Mouse (Mus musculus) liver, embryonic 15.5 days (tissue): ENCODE results near the gene Ubap2l. TPM values are rescaled to one million over a fixed set of nuclear protein-coding genes. Genes with fewer than 3 reads are reported as not detected.

Experiments used
- ATAC-seq: fragments of 200-750 bp; cut with Nextera tagmentation; 2 replicates; pipeline ENCODE4 v1.8.0; 2017; ENCODE audit warnings: moderate number of reproducible peaks, mild to moderate bottlenecking, moderate library complexity; ENCODE audit not compliant: insufficient read depth
- H3K27ac ChIP-seq: fragments of 300-500 bp; sonication (generic); replicated peaks from 2 replicates; pipeline ENCODE4 v1.5.1; 2015; ENCODE audit warnings: mild to moderate bottlenecking, inconsistent platforms
- H3K27me3 ChIP-seq: fragments of 300-500 bp; sonication (generic); 2 replicates; pipeline ENCODE4 v1.6.1; 2015; ENCODE audit warnings: mild to moderate bottlenecking, inconsistent platforms
- H3K36me3 ChIP-seq: fragments of 300-500 bp; sonication (generic); replicated peaks from 2 replicates; pipeline ENCODE4 v1.6.1; 2015; ENCODE audit warnings: moderate library complexity, mild to moderate bottlenecking, inconsistent platforms
- H3K4me1 ChIP-seq: fragments of 300-500 bp; sonication (generic); replicated peaks from 2 replicates; pipeline ENCODE4 v1.6.1; 2015; ENCODE audit warnings: inconsistent platforms
- H3K4me2 ChIP-seq: fragments of 300-500 bp; sonication (generic); 2 replicates; pipeline ENCODE4 v1.6.1; 2015; ENCODE audit warnings: moderate library complexity, mild to moderate bottlenecking, inconsistent platforms
- H3K4me3 ChIP-seq: fragments of 300-500 bp; sonication (generic); replicated peaks from 2 replicates; pipeline ENCODE4 v1.5.1; 2015; ENCODE audit warnings: mild to moderate bottlenecking, inconsistent platforms
- H3K9ac ChIP-seq: fragments of 300-500 bp; sonication (generic); 2 replicates; pipeline ENCODE4 v1.6.1; 2015; ENCODE audit warnings: moderate library complexity, mild to moderate bottlenecking, inconsistent platforms
- H3K9me3 ChIP-seq: fragments of 300-500 bp; sonication (generic); replicated peaks from 2 replicates; pipeline ENCODE4 v1.6.1; 2016; ENCODE audit warnings: inconsistent platforms
- WGBS: fragments of 180-500 bp; shearing (Covaris S2); methylation state at CpG from one replicate; pipeline ENCODE4 v1.1.7; 2015; ENCODE audit warnings: mixed read lengths; ENCODE audit not compliant: insufficient replicate concordance; 5-methylcytosine and 5-hydroxymethylcytosine counted together
- polyA plus RNA-seq: library from polyadenylated mRNA; unstranded; fragments of >200 nt; fragmentation: Nextera tagmentation; extraction: Ambion mirVana; gene quantifications from 2 replicates; pipeline ENCODE4 v1.2.1, GENCODE M21; 2015

Gene Ubap2l
- polyA plus RNA-seq, 1 experiment from 2014 or later = 61.5 TPM

- Histone ChIP-seq H3K27ac (peak overlapping the region; percentile 84; the same call in 1 of the 2 replicates), H3K9me3 (no peaks in the 10 kb centered on the region), H3K4me1 (peaks cover 25% of the 10 kb centered on the region), H3K36me3 (peaks cover 43% of the 10 kb centered on the region), H3K27me3 (no peaks in the 10 kb centered on the region), H3K9ac (0 out of 2 replicates have a peak overlapping the region, but pooled peaks have one; percentile 75), H3K4me2 (peak overlapping the region; percentile 89), H3K4me3 (peak overlapping the region; percentile 75; the same call in 1 of the 2 replicates)
- 78% methylated on average over 4 of the region's 4 CpGs for WGBS
- ATAC-seq = no peak
These were observed 52.6 kb downstream of the Ubap2l start for GRCm38 (mm10) chr3:89999830-90000229.

GRCm38 (mm10) chr3:89999090-89999489 is 53.3 kb downstream of the Ubap2l start:
- no peaks in the 10 kb centered on the region for H3K27me3 ChIP-seq
- H3K9me3 ChIP-seq = no peaks in the 10 kb centered on the region
- peak; percentile 36 for ATAC-seq
- peaks cover 25% of the 10 kb centered on the region for H3K4me1 ChIP-seq
- 25% methylated on average over 8 of the region's 8 CpGs for WGBS
- peak overlapping the region; percentile 75 for H3K4me3 ChIP-seq
- H3K27ac ChIP-seq = peak overlapping the region; percentile 84
- H3K9ac ChIP-seq = peak overlapping the region; percentile 75
- H3K4me2 ChIP-seq = peak overlapping the region; percentile 89
- peaks cover 49% of the 10 kb centered on the region for H3K36me3 ChIP-seq

- H3K4me1 ChIP-seq = peaks cover 25% of the 10 kb centered on the region
- peak within 1 kb of the TSS; percentile 75 for H3K4me3 ChIP-seq
- peak; percentile 95 for ATAC-seq
- no peaks in the 10 kb centered on the region for H3K9me3 ChIP-seq
- under 1% methylated on average over 26 of the region's 26 CpGs for WGBS
- H3K27ac ChIP-seq = peak within 1 kb of the TSS; percentile 84
- peak within 1 kb of the TSS; percentile 89 for H3K4me2 ChIP-seq
- H3K9ac ChIP-seq = peak within 1 kb of the TSS; percentile 75
- no peaks in the 10 kb centered on the region for H3K27me3 ChIP-seq
- H3K36me3 ChIP-seq = peaks cover 51% of the 10 kb centered on the region
These were observed 53.8 kb downstream of the Ubap2l start, which contains the start of gene Hax1 for GRCm38 (mm10) chr3:89998612-89999054. Gene Hax1 (minus strand): TSS chr3:89998780.

- Histone ChIP-seq H3K27ac (peak overlapping the region; percentile 84), H3K4me2 (peak overlapping the region; percentile 89), H3K27me3 (no peaks in the 10 kb centered on the region), H3K36me3 (peaks cover 48% of the 10 kb centered on the region), H3K9me3 (no peaks in the 10 kb centered on the region), H3K9ac (peak overlapping the region; percentile 75), H3K4me3 (peak overlapping the region; percentile 75), H3K4me1 (peaks cover 25% of the 10 kb centered on the region)
- ATAC-seq = peak; percentile 60
- WGBS = 11% methylated on average over 23 of the region's 23 CpGs
These were observed 54.5 kb downstream of the Ubap2l start for GRCm38 (mm10) chr3:89997791-89998495.

GRCm38 (mm10) chr3:89994807-89995515 is 57.5 kb downstream of the Ubap2l start:
- H3K9me3 ChIP-seq = no peaks in the 10 kb centered on the region
- H3K4me1 ChIP-seq = peaks cover 23% of the 10 kb centered on the region
- ATAC-seq = no peak
- H3K4me2 ChIP-seq = no peak overlapping the region
- H3K27ac ChIP-seq = no peak overlapping the region
- H3K27me3 ChIP-seq = no peaks in the 10 kb centered on the region
- 75% methylated on average over 5 of the region's 5 CpGs for WGBS
- no peak overlapping the region for H3K4me3 ChIP-seq
- peaks cover 32% of the 10 kb centered on the region for H3K36me3 ChIP-seq
- no peak overlapping the region for H3K9ac ChIP-seq

GRCm38 (mm10) chr3:89987822-89988221 is 64.6 kb downstream of the Ubap2l start:
- no peak overlapping the region for H3K27ac ChIP-seq
- WGBS = 45% methylated on average over 4 of the region's 4 CpGs
- H3K9ac ChIP-seq = no peak overlapping the region
- H3K4me2 ChIP-seq = no peak overlapping the region
- H3K9me3 ChIP-seq = no peaks in the 10 kb centered on the region
- no peak for ATAC-seq
- no peaks in the 10 kb centered on the region for H3K4me1 ChIP-seq
- no peak overlapping the region for H3K4me3 ChIP-seq
- H3K27me3 ChIP-seq = no peaks in the 10 kb centered on the region; the same call in 1 of the 2 replicates
- H3K36me3 ChIP-seq = 0 out of 2 replicates have a peak, but pooled peaks cover 6% of the 10 kb centered on the region

- 30% methylated on average over 3 of the region's 3 CpGs for WGBS
- H3K27me3 ChIP-seq = no peaks in the 10 kb centered on the region; the same call in 1 of the 2 replicates
These were observed 65.2 kb downstream of the Ubap2l start for GRCm38 (mm10) chr3:89987211-89987610.

GRCm38 (mm10) chr3:89982426-89982825 is 70.0 kb downstream of the Ubap2l start:
- no peaks in the 10 kb centered on the region for H3K9me3 ChIP-seq
- no peak overlapping the region for H3K4me2 ChIP-seq
- no peak overlapping the region for H3K9ac ChIP-seq
- WGBS = 55% methylated on average over 5 of the region's 5 CpGs
- H3K4me1 ChIP-seq = no peaks in the 10 kb centered on the region
- H3K4me3 ChIP-seq = no peak overlapping the region
- no peaks in the 10 kb centered on the region for H3K36me3 ChIP-seq
- ATAC-seq = no peak
- no peaks in the 10 kb centered on the region; the same call in 1 of the 2 replicates for H3K27me3 ChIP-seq
- H3K27ac ChIP-seq = no peak overlapping the region

More at GRCm38 (mm10) chr3:89987211-89987610, 65.2 kb downstream of the Ubap2l start:
- no peak overlapping the region for H3K4me2 ChIP-seq
- H3K4me3 ChIP-seq = no peak overlapping the region
- H3K9me3 ChIP-seq = no peaks in the 10 kb centered on the region
- no peak overlapping the region for H3K27ac ChIP-seq
- ATAC-seq = no peak
- no peak overlapping the region for H3K9ac ChIP-seq
- no peaks in the 10 kb centered on the region for H3K4me1 ChIP-seq
- 0 out of 2 replicates have a peak, but pooled peaks cover 5% of the 10 kb centered on the region for H3K36me3 ChIP-seq

GRCm38 (mm10) chr3:89976859-89977258 is 75.6 kb downstream of the Ubap2l start:
- Histone ChIP-seq H3K27ac (no peak overlapping the region), H3K4me1 (no peaks in the 10 kb centered on the region), H3K9ac (no peak overlapping the region), H3K4me3 (no peak overlapping the region), H3K4me2 (no peak overlapping the region), H3K36me3 (no peaks in the 10 kb centered on the region), H3K9me3 (no peaks in the 10 kb centered on the region), H3K27me3 (no peaks in the 10 kb centered on the region)
- no peak for ATAC-seq

GRCm38 (mm10) chr3:89968509-89968908 is 83.9 kb downstream of the Ubap2l start:
- Histone ChIP-seq H3K9ac (no peak overlapping the region), H3K27ac (no peak overlapping the region), H3K4me3 (no peak overlapping the region), H3K4me2 (no peak overlapping the region), H3K36me3 (no peaks in the 10 kb centered on the region), H3K27me3 (peaks cover 22% of the 10 kb centered on the region), H3K4me1 (0 out of 2 replicates have a peak, but pooled peaks cover 7% of the 10 kb centered on the region), H3K9me3 (no peaks in the 10 kb centered on the region)
- no peak for ATAC-seq
- 25% methylated on average over 7 of the region's 7 CpGs for WGBS

- H3K9me3 ChIP-seq = no peaks in the 10 kb centered on the region
- H3K9ac ChIP-seq = no peak overlapping the region
- no peaks in the 10 kb centered on the region for H3K36me3 ChIP-seq
- H3K27me3 ChIP-seq = peaks cover 37% of the 10 kb centered on the region
- H3K4me1 ChIP-seq = peaks cover 20% of the 10 kb centered on the region
- H3K4me3 ChIP-seq = no peak overlapping the region
- H3K27ac ChIP-seq = no peak overlapping the region
- 54% methylated on average over 4 of the region's 4 CpGs for WGBS
- ATAC-seq = no peak
- H3K4me2 ChIP-seq = no peak overlapping the region
These were observed 85.5 kb downstream of the Ubap2l start for GRCm38 (mm10) chr3:89966946-89967345.
